8 mouse cellular contexts compared by ENCODE assay signal in the genomic region with DNA sequence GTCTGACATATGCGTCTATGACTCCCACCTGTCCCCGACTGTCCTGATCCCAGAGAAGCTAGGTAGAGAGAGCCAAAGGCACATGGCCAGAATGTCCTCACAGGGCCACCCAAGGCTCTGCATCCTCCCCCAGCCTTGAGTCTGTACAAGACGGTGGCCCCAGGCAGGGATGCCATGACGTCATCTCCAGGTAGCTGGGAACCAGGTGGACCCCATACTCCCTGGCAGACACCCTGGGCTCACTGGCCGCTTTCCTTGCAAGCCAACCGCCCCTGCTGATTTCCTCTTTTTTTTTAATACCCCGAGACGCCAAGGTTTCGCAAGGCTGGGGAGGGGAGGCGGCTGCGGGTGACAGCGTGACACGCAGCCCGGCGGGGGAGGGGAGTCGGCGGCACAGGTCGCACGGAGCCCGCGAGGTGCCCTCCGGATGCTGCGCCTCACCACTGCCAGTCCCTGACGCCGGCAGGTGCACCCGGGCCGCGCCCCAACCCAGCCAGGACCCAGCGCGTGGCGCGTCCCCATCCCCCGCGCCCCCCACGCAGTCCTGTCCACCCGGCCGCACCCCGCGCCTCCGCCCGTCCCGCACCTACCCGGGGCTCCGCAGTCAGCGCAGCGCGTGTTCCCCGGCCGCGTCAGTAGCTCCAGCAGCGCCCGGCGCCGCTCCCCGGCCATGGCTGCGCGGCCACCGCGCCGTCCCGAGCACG. TPM values are rescaled to one million over a fixed set of nuclear protein-coding genes. Genes with fewer than 3 reads are reported as not detected.
DNase-seq lines count a peak whose midpoint lies in the region; ATAC-seq and TF ChIP-seq lines count a peak whose summit lies in the region.

No protein-coding gene starts in this region.

- no peak for TF ChIP-seq EP300 in MEL (IDR thresholded peaks at IDR 0.05; ENCODE audit: low read depth in 1 of 2, low read length in 2 of 2)

- peak; percentile 17; the same call in 1 of the 2 replicates for ATAC-seq in cerebellum, adult (ENCODE audit: insufficient number of reproducible peaks, low FRiP score, low TSS enrichment)
- ATAC-seq in embryonic facial prominence, embryonic 15.5 days (ENCODE audit: insufficient number of reproducible peaks, low FRiP score, low TSS enrichment, low read depth) = 0 out of 2 replicates have a peak, but pooled peaks have one; percentile 16
- peak; percentile 50 for ATAC-seq in hindbrain, embryonic 16.5 days
- ATAC-seq in limb, embryonic 14.5 days (ENCODE audit: low FRiP score, low read depth) = peak; percentile 17; the same call in 1 of the 2 replicates
- ATAC-seq in midbrain, embryonic 13.5 days = peak; percentile 75

- peak overlapping the region; percentile 63 to 80 for H3K4me3 ChIP-seq in MEL (ENCODE audit: control insufficient read depth in 1 of 2, insufficient read depth in 1 of 2, low read depth in 2 of 2, low read length in 2 of 2)
- H3K4me3 ChIP-seq in embryonic facial prominence, embryonic 15.5 days (replicated peaks) = peak overlapping the region; percentile 59
- peak overlapping the region; percentile 70 for H3K4me3 ChIP-seq in hindbrain, embryonic 16.5 days (ENCODE audit: low read length)
- H3K4me3 ChIP-seq in limb, embryonic 14.5 days (replicated peaks; ENCODE audit: low read length) = peak overlapping the region; percentile 50
- peak overlapping the region; percentile 67 for H3K4me3 ChIP-seq in midbrain, embryonic 13.5 days (replicated peaks)

- peaks cover 3 to 27% of the 10 kb centered on the region in 2 experiments; a peak in 3 of 4 replicates for H3K4me1 ChIP-seq in MEL (ENCODE audit: control insufficient read depth in 1 of 2, insufficient read depth in 2 of 2, low read length in 2 of 2)
- H3K4me1 ChIP-seq in embryonic facial prominence, embryonic 15.5 days = peaks cover 21% of the 10 kb centered on the region; the same call in 1 of the 2 replicates
- peaks cover 14% of the 10 kb centered on the region for H3K4me1 ChIP-seq in hindbrain, embryonic 16.5 days (ENCODE audit: control insufficient read depth, insufficient read depth, low read depth, low read length)
- peaks cover 4% of the 10 kb centered on the region; the same call in 1 of the 2 replicates for H3K4me1 ChIP-seq in limb, embryonic 14.5 days (ENCODE audit: control insufficient read depth, insufficient read depth, low read length)
- peaks cover 19% of the 10 kb centered on the region for H3K4me1 ChIP-seq in midbrain, embryonic 13.5 days (replicated peaks)

- no peak for DNase-seq in cerebellum, postnatal 4 days (ENCODE audit: low spot score in 2 of 2)
- DNase-seq in MEL (ENCODE audit: low read depth, low spot score) = peak; percentile 65
- no peak for DNase-seq in limb, embryonic 14.5 days (ENCODE audit: low spot score)
- DNase-seq in splenic B cell, adult 2 months (ENCODE audit: low read depth, low spot score) = peak; percentile 78

- no peaks in the 10 kb centered on the region for H3K27me3 ChIP-seq in MEL (ENCODE audit: control insufficient read depth in 1 of 2, insufficient read depth in 2 of 2, low read length in 2 of 2)
- H3K27me3 ChIP-seq in embryonic facial prominence, embryonic 15.5 days = peaks cover 45% of the 10 kb centered on the region
- no peaks in the 10 kb centered on the region; the same call in 1 of the 2 replicates for H3K27me3 ChIP-seq in hindbrain, embryonic 16.5 days (replicated peaks; ENCODE audit: control insufficient read depth, insufficient read depth, low read length)
- peaks cover 32% of the 10 kb centered on the region for H3K27me3 ChIP-seq in limb, embryonic 14.5 days (ENCODE audit: control insufficient read depth, insufficient read depth, low read length)
- peaks cover 54% of the 10 kb centered on the region for H3K27me3 ChIP-seq in midbrain, embryonic 13.5 days
- H3K27me3 ChIP-seq in splenic B cell, adult 2 months (ENCODE audit: control insufficient read depth, insufficient read depth, low read length, poor library complexity, severe bottlenecking) = no peaks in the 10 kb centered on the region

- H3K9me3 ChIP-seq in MEL (replicated peaks; ENCODE audit: insufficient read depth, low read length) = no peaks in the 10 kb centered on the region
- no peaks in the 10 kb centered on the region for H3K9me3 ChIP-seq in embryonic facial prominence, embryonic 15.5 days (replicated peaks)
- H3K9me3 ChIP-seq in hindbrain, embryonic 16.5 days (ENCODE audit: control insufficient read depth, low read length) = no peaks in the 10 kb centered on the region
- no peaks in the 10 kb centered on the region for H3K9me3 ChIP-seq in limb, embryonic 14.5 days (ENCODE audit: control insufficient read depth, low read length)
- H3K9me3 ChIP-seq in midbrain, embryonic 13.5 days = no peaks in the 10 kb centered on the region

- H3K4me2 ChIP-seq in embryonic facial prominence, embryonic 15.5 days (replicated peaks) = peak overlapping the region; percentile 99
- peak overlapping the region; percentile 74 for H3K4me2 ChIP-seq in hindbrain, embryonic 16.5 days (ENCODE audit: low read length)
- peak overlapping the region; percentile 94 for H3K4me2 ChIP-seq in limb, embryonic 14.5 days (replicated peaks; ENCODE audit: low read depth, low read length, severe bottlenecking)
- peak overlapping the region; percentile 91 for H3K4me2 ChIP-seq in midbrain, embryonic 13.5 days (replicated peaks)

- no peak for TF ChIP-seq RAD21 in MEL (IDR thresholded peaks at IDR 0.05; ENCODE audit: low read depth, low read length)

- H3K9ac ChIP-seq in MEL (ENCODE audit: control insufficient read depth, low read depth, low read length, poor library complexity, severe bottlenecking) = peak overlapping the region; percentile 80
- peak overlapping the region; percentile 44 for H3K9ac ChIP-seq in embryonic facial prominence, embryonic 15.5 days
- H3K9ac ChIP-seq in hindbrain, embryonic 16.5 days (ENCODE audit: low read depth, low read length) = peak overlapping the region; percentile 89
- peak overlapping the region; percentile 47 for H3K9ac ChIP-seq in limb, embryonic 14.5 days (ENCODE audit: low read depth, low read length, severe bottlenecking)
- peak overlapping the region; percentile 82 for H3K9ac ChIP-seq in midbrain, embryonic 13.5 days (replicated peaks)

- H3K79me2 ChIP-seq in MEL (ENCODE audit: control insufficient read depth, insufficient read depth, low read length, poor library complexity) = peaks cover 14% of the 10 kb centered on the region

- no peak for TF ChIP-seq CTCF in MEL (IDR thresholded peaks at IDR 0.05 in 2 of 3, conservative IDR thresholded peaks at IDR 0.05 in 1 of 3; ENCODE audit: control insufficient read depth in 1 of 3, insufficient read depth in 1 of 3, low read depth in 2 of 3, low read length in 3 of 3, poor library complexity in 1 of 3, severe bottlenecking in 1 of 3)

- H3K27ac ChIP-seq in MEL (ENCODE audit: control insufficient read depth, low read depth, low read length) = peak overlapping the region; percentile 35; the same call in 1 of the 2 replicates
- H3K27ac ChIP-seq in embryonic facial prominence, embryonic 15.5 days (replicated peaks) = no peak overlapping the region
- peak overlapping the region; percentile 86 for H3K27ac ChIP-seq in hindbrain, embryonic 16.5 days (ENCODE audit: low read depth, low read length)
- no peak overlapping the region for H3K27ac ChIP-seq in limb, embryonic 14.5 days (replicated peaks; ENCODE audit: low read depth, low read length)
- peak overlapping the region; percentile 39 for H3K27ac ChIP-seq in midbrain, embryonic 13.5 days

- peaks cover 0 to 4% of the 10 kb centered on the region in 2 experiments; a peak in 2 of 4 replicates for H3K36me3 ChIP-seq in MEL (ENCODE audit: control insufficient read depth in 1 of 2, insufficient read depth in 2 of 2, low read length in 2 of 2)
- H3K36me3 ChIP-seq in embryonic facial prominence, embryonic 15.5 days = no peaks in the 10 kb centered on the region
- no peaks in the 10 kb centered on the region for H3K36me3 ChIP-seq in hindbrain, embryonic 16.5 days (ENCODE audit: control insufficient read depth, insufficient read depth, low read length)
- no peaks in the 10 kb centered on the region for H3K36me3 ChIP-seq in limb, embryonic 14.5 days (ENCODE audit: control insufficient read depth, insufficient read depth, low read length)
- no peaks in the 10 kb centered on the region for H3K36me3 ChIP-seq in midbrain, embryonic 13.5 days
- no peaks in the 10 kb centered on the region for H3K36me3 ChIP-seq in splenic B cell, adult 2 months (ENCODE audit: control insufficient read depth, insufficient read depth, low read length, poor library complexity, severe bottlenecking)

- 2% methylated on average over 43 of the region's 62 CpGs for WGBS in embryonic facial prominence, embryonic 15.5 days
- WGBS in hindbrain, embryonic 16.5 days = 4% methylated on average over 33 of the region's 62 CpGs
- 3% methylated on average over 45 of the region's 62 CpGs for WGBS in limb, embryonic 14.5 days
- 2% methylated on average over 62 of the region's 62 CpGs for WGBS in midbrain, embryonic 13.5 days

- no peak for TF ChIP-seq POLR2A in MEL (IDR thresholded peaks at IDR 0.05; ENCODE audit: control insufficient read depth in 1 of 2, insufficient read depth in 1 of 2, low read depth in 1 of 2, low read length in 2 of 2, poor library complexity in 1 of 2)
- no peak for TF ChIP-seq POLR2A in limb, embryonic 14.5 days (IDR thresholded peaks at IDR 0.05; ENCODE audit: borderline replicate concordance, extremely low read depth, insufficient read depth, insufficient read length)

RNA-seq across cellular contexts. Expression of gene Adap1, which starts 0.6 kb away (rescaled TPM):
- total RNA-seq in MEL (2012; rRNA removed) = 38.3 and 52.9 TPM in 2 replicates
- 10 to 100 TPM in 1 of 2 experiments, not detected in 1; 59.8 TPM for polyA plus RNA-seq in MEL (2012; ENCODE audit: insufficient read depth in 1 of 2, insufficient read length in 2 of 2, low read depth in 1 of 2, low replicate concordance in 2 of 2, missing spikeins in 1 of 2)
- polyA plus RNA-seq in embryonic facial prominence, embryonic 15.5 days (2015; fragmentation: Nextera tagmentation; extraction: Ambion mirVana) = 2.5 and 2.9 TPM in 2 replicates
- 57.5 and 66.5 TPM in 2 replicates for polyA plus RNA-seq in hindbrain, embryonic 16.5 days (2015; fragmentation: Nextera tagmentation; extraction: Ambion mirVana)
- 2.5 and 2.9 TPM in 2 replicates for polyA plus RNA-seq in limb, embryonic 14.5 days (2012; rRNA removed)
- 1.7 and 2.7 TPM in 2 replicates for polyA plus RNA-seq in limb, embryonic 14.5 days (2014; fragmentation: Nextera tagmentation; extraction: Ambion mirVana)
- polyA plus RNA-seq in midbrain, embryonic 13.5 days (2015; fragmentation: Nextera tagmentation; extraction: Ambion mirVana) = 13.8 and 14.5 TPM in 2 replicates

RNA-seq across cellular contexts. Expression of gene Cox19, which starts 26.4 kb away (rescaled TPM):
- 49.1 and 53.0 TPM in 2 replicates for total RNA-seq in MEL (2012; rRNA removed)
- 10 to 100 TPM in 1 of 2 experiments, not detected in 1; 73.2 TPM for polyA plus RNA-seq in MEL (2012; ENCODE audit: insufficient read depth in 1 of 2, insufficient read length in 2 of 2, low read depth in 1 of 2, low replicate concordance in 2 of 2, missing spikeins in 1 of 2)
- 97.5 and 100 TPM in 2 replicates for polyA plus RNA-seq in embryonic facial prominence, embryonic 15.5 days (2015; fragmentation: Nextera tagmentation; extraction: Ambion mirVana)
- polyA plus RNA-seq in hindbrain, embryonic 16.5 days (2015; fragmentation: Nextera tagmentation; extraction: Ambion mirVana) = 95.1 and 98.6 TPM in 2 replicates
- polyA plus RNA-seq in limb, embryonic 14.5 days (2012; rRNA removed) = 77.8 and 90.6 TPM in 2 replicates
- polyA plus RNA-seq in limb, embryonic 14.5 days (2014; fragmentation: Nextera tagmentation; extraction: Ambion mirVana) = 108 and 111 TPM in 2 replicates
- polyA plus RNA-seq in midbrain, embryonic 13.5 days (2015; fragmentation: Nextera tagmentation; extraction: Ambion mirVana) = 120 and 131 TPM in 2 replicates

RNA-seq across cellular contexts. Expression of gene Cyp2w1, which starts 27.6 kb away (rescaled TPM):
- not detected in 2 replicates for total RNA-seq in MEL (2012; rRNA removed)
- polyA plus RNA-seq in MEL (2012; ENCODE audit: insufficient read depth in 1 of 2, insufficient read length in 2 of 2, low read depth in 1 of 2, low replicate concordance in 2 of 2, missing spikeins in 1 of 2) = not detected
- polyA plus RNA-seq in embryonic facial prominence, embryonic 15.5 days (2015; fragmentation: Nextera tagmentation; extraction: Ambion mirVana) = 24.0 and 32.3 TPM in 2 replicates
- not detected in 2 replicates for polyA plus RNA-seq in hindbrain, embryonic 16.5 days (2015; fragmentation: Nextera tagmentation; extraction: Ambion mirVana)
- polyA plus RNA-seq in limb, embryonic 14.5 days (2012; rRNA removed) = 29.3 and 36.2 TPM in 2 replicates
- 19.6 and 20.7 TPM in 2 replicates for polyA plus RNA-seq in limb, embryonic 14.5 days (2014; fragmentation: Nextera tagmentation; extraction: Ambion mirVana)
- not detected in 2 replicates for polyA plus RNA-seq in midbrain, embryonic 13.5 days (2015; fragmentation: Nextera tagmentation; extraction: Ambion mirVana)

RNA-seq across cellular contexts. Expression of gene Gpr146, which starts 52.7 kb away (rescaled TPM):
- total RNA-seq in MEL (2012; rRNA removed) = 0.92 and 2.1 TPM in 2 replicates
- polyA plus RNA-seq in MEL (2012; ENCODE audit: insufficient read depth in 1 of 2, insufficient read length in 2 of 2, low read depth in 1 of 2, low replicate concordance in 2 of 2, missing spikeins in 1 of 2) = 1 to 10 TPM in 1 of 2 experiments, not detected in 1; 4.5 TPM
- 2.9 and 3.4 TPM in 2 replicates for polyA plus RNA-seq in embryonic facial prominence, embryonic 15.5 days (2015; fragmentation: Nextera tagmentation; extraction: Ambion mirVana)
- 3.1 and 4.0 TPM in 2 replicates for polyA plus RNA-seq in hindbrain, embryonic 16.5 days (2015; fragmentation: Nextera tagmentation; extraction: Ambion mirVana)
- polyA plus RNA-seq in limb, embryonic 14.5 days (2012; rRNA removed) = 1.9 and 2.4 TPM in 2 replicates
- 2.3 and 2.5 TPM in 2 replicates for polyA plus RNA-seq in limb, embryonic 14.5 days (2014; fragmentation: Nextera tagmentation; extraction: Ambion mirVana)
- polyA plus RNA-seq in midbrain, embryonic 13.5 days (2015; fragmentation: Nextera tagmentation; extraction: Ambion mirVana) = 1.7 TPM in 2 replicates

Comparison
In these comparisons a context has a peak if more than half of its experiments do, and no peak if none do; other contexts are left out.
1. ATAC-seq: peak in every context shown above with its lines; median percentile 75 in midbrain, embryonic 13.5 days; 50 in hindbrain, embryonic 16.5 days; 17 in cerebellum, adult; 17 in limb, embryonic 14.5 days; 16 in embryonic facial prominence, embryonic 15.5 days.
2. DNase-seq: peak in MEL (single experiment) and splenic B cell, adult 2 months (single experiment); none in cerebellum, postnatal 4 days (0 of 2) and limb, embryonic 14.5 days (single experiment).
3. H3K27ac ChIP-seq: peak in MEL (single experiment), hindbrain, embryonic 16.5 days (single experiment) and midbrain, embryonic 13.5 days (single experiment); none in embryonic facial prominence, embryonic 15.5 days (single experiment) and limb, embryonic 14.5 days (single experiment).
4. RNA of gene Cyp2w1, which starts 27.6 kb away (polyA plus RNA-seq): 24.0 to 32.3 TPM in embryonic facial prominence, embryonic 15.5 days and 19.6 to 36.2 TPM in limb, embryonic 14.5 days; not detected in MEL, not detected in hindbrain, embryonic 16.5 days and not detected in midbrain, embryonic 13.5 days; every median in the first group is over 10 times any median in the second.
5. Peak in every context shown above with its lines, with median percentiles within 50 percentile points of each other: H3K4me3 ChIP-seq, H3K9ac ChIP-seq and H3K4me2 ChIP-seq.